Mouse (Mus musculus) embryonic facial prominence, embryonic 13.5 days (tissue): ENCODE measurements around the gene Gramd1c. TPM values are rescaled to one million over a fixed set of nuclear protein-coding genes. Genes with fewer than 3 reads are reported as not detected.

Experiments
- ATAC-seq: fragments of 200-750 bp; cut with Nextera tagmentation; 2 replicates; pipeline ENCODE4 v1.8.0; 2017; ENCODE audit warnings: low read depth; ENCODE audit not compliant: insufficient number of reproducible peaks, insufficient read depth, low FRiP score, low TSS enrichment
- H3K27ac ChIP-seq: fragments of 300-500 bp; sonication (generic); 2 replicates; pipeline ENCODE4 v1.5.1; 2015; ENCODE audit warnings: moderate library complexity, mild to moderate bottlenecking, inconsistent platforms
- H3K27me3 ChIP-seq: fragments of 300-500 bp; sonication (generic); 2 replicates; pipeline ENCODE4 v1.6.1; 2015; ENCODE audit warnings: mild to moderate bottlenecking, inconsistent platforms
- H3K36me3 ChIP-seq: fragments of 300-500 bp; sonication (generic); 2 replicates; pipeline ENCODE4 v1.6.1; 2015; ENCODE audit warnings: mild to moderate bottlenecking, inconsistent platforms
- H3K4me1 ChIP-seq: fragments of 300-500 bp; sonication (generic); 2 replicates; pipeline ENCODE4 v1.6.1; 2015; ENCODE audit warnings: inconsistent platforms
- H3K4me2 ChIP-seq: fragments of 300-500 bp; sonication (generic); 2 replicates; pipeline ENCODE4 v1.6.1; 2015; ENCODE audit warnings: moderate library complexity, mild to moderate bottlenecking, inconsistent platforms
- H3K4me3 ChIP-seq: fragments of 300-500 bp; sonication (generic); 2 replicates; pipeline ENCODE4 v1.5.1; 2015; ENCODE audit warnings: mild to moderate bottlenecking, inconsistent platforms
- H3K9ac ChIP-seq: fragments of 300-500 bp; sonication (generic); 2 replicates; pipeline ENCODE4 v1.6.1; 2015; ENCODE audit warnings: mild to moderate bottlenecking, inconsistent platforms
- H3K9me3 ChIP-seq: fragments of 300-500 bp; sonication (generic); 2 replicates; pipeline ENCODE4 v1.6.1; 2016; ENCODE audit warnings: inconsistent platforms
- WGBS: fragments of 180-500 bp; shearing (Covaris S2); methylation state at CpG from one replicate; pipeline ENCODE4 v1.1.7; 2015; ENCODE audit warnings: mixed read lengths; 5-methylcytosine and 5-hydroxymethylcytosine counted together
- polyA plus RNA-seq: library from polyadenylated mRNA; unstranded; fragments of >200 nt; fragmentation: Nextera tagmentation; extraction: Ambion mirVana; gene quantifications from 2 replicates; pipeline ENCODE4 v1.2.1, GENCODE M21; 2015

The Gramd1c gene
- polyA plus RNA-seq, 1 experiment from 2014 or later = 5.4 TPM

DNA sequence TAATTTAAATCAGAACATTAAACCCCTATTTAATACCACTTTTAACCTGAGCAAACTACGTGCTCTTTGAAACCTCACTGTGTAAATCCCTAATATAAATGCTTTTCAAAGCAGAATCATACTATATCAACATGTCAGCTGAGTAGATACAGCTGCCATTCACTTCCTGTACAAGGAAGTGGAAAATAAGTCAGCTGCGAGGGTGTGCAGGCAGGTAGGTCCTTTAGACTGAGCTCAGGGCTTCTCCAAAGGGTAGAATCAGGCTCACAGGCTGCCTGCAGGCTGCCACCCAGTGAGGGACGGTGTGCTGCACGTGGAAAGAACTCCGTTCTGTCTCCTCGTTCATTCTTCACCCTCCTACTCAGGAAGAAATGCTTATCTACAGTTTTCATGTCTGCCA, 108.2 kb downstream of the Gramd1c start:
- Histone ChIP-seq H3K4me3 (no peak overlapping the region), H3K9me3 (no peaks in the 10 kb centered on the region), H3K9ac (no peak overlapping the region), H3K4me2 (no peak overlapping the region), H3K27ac (no peak overlapping the region), H3K36me3 (no peaks in the 10 kb centered on the region), H3K27me3 (no peaks in the 10 kb centered on the region), H3K4me1 (no peaks in the 10 kb centered on the region)
- no peak for ATAC-seq
- WGBS = 77% methylated on average over 6 of the region's 6 CpGs

DNA sequence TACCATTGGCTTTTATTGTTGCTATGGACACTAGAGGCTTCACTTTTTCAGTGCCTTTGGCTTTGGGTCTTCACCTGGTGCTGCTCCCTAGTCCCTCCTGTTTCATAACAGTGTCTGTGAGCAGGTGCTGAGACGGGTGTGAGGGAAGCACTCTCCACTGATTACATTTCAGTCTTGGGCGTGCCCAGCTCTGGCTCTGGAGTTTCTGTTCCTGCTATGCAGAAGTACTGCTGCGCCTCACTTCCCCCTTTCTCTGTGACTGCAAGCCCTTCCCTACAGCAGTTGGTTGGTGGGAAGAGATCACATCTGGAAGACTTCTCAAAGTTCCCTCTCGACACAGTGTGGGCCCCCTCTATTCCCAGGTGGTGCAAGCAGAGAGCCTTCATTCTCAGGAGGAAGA, 111.6 kb downstream of the Gramd1c start:
- H3K4me2 ChIP-seq = no peak overlapping the region

DNA sequence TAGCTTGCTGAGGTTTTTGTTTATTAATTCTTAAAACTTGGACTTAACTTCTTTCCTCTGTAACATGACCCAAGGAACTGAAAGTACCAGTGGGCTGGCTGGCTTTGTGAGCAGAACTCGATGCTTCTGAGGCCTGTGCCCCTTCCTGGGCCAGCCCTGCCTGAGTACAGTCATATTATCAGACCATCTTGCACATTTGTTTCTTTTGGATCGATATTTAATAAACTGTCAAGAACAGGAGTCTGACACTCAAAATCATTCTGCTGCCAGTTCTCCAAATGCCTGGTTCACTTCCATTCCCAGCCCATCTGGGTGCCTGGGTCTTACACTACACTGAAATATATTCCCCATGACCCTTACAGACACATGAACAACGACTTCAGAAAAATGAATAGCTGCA, 117.3 kb downstream of the Gramd1c start:
- Histone ChIP-seq H3K9ac (no peak overlapping the region), H3K36me3 (no peaks in the 10 kb centered on the region), H3K4me1 (0 out of 2 replicates have a peak, but pooled peaks cover 6% of the 10 kb centered on the region), H3K27ac (no peak overlapping the region), H3K4me3 (no peak overlapping the region), H3K9me3 (no peaks in the 10 kb centered on the region), H3K4me2 (no peak overlapping the region), H3K27me3 (no peaks in the 10 kb centered on the region)
- 60% methylated on average over 3 of the region's 3 CpGs for WGBS
- ATAC-seq = no peak

More for the DNA sequence above, 111.6 kb downstream of the Gramd1c start:
- no peak overlapping the region for H3K4me3 ChIP-seq
- H3K36me3 ChIP-seq = no peaks in the 10 kb centered on the region
- H3K9me3 ChIP-seq = no peaks in the 10 kb centered on the region
- WGBS = 78% methylated on average over 4 of the region's 4 CpGs
- no peaks in the 10 kb centered on the region for H3K27me3 ChIP-seq
- H3K9ac ChIP-seq = no peak overlapping the region
- no peaks in the 10 kb centered on the region for H3K4me1 ChIP-seq
- no peak overlapping the region for H3K27ac ChIP-seq
- ATAC-seq = no peak

DNA sequence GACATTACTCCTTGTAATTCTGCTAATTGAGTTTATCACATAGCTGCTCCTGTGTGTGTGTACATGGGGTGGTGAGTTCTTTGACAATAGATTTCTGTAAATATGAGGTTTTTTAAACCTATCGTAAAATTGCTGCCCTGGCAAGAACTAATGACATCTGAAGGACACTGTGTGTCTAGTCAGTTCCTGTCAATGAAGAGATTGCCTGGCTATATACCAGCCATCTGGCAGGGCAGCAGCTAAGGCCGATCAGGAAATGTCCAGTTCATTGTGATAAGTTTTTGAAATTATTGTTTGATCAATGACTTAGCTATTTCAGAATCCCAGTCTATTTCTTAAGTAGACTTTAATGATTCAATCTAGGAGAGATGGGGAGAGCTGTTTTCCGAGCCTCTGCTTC, 117.8 kb downstream of the Gramd1c start:
- H3K4me1 ChIP-seq = 0 out of 2 replicates have a peak, but pooled peaks cover 6% of the 10 kb centered on the region
- H3K9ac ChIP-seq = no peak overlapping the region
- 88% methylated on average over 3 of the region's 3 CpGs for WGBS
- H3K4me2 ChIP-seq = no peak overlapping the region
- no peaks in the 10 kb centered on the region for H3K9me3 ChIP-seq
- H3K4me3 ChIP-seq = no peak overlapping the region
- H3K36me3 ChIP-seq = no peaks in the 10 kb centered on the region
- H3K27ac ChIP-seq = no peak overlapping the region
- no peaks in the 10 kb centered on the region for H3K27me3 ChIP-seq
- no peak for ATAC-seq

DNA sequence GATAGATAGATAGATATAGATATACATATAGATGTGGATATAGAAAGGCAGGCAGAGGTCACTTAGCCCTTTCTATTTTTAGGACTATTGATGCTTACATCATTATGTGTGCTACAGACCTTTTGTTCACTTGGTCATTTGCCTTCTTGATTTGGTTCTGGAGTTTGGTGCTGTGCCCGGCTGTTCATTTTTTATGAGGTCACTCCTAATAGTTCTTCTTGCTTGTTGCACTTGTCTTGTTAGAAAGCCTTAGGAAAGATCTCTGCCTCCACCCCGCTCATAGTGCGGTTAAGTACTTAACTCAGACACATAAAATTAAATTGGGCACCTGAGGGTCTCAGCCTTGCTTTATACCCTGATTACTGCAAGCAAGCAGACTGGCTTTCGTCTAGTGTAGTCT, 122.3 kb downstream of the Gramd1c start:
- H3K9me3 ChIP-seq = no peaks in the 10 kb centered on the region
- 0 out of 2 replicates have a peak, but pooled peaks cover 6% of the 10 kb centered on the region for H3K4me1 ChIP-seq
- 91% methylated on average over 4 of the region's 4 CpGs for WGBS
- H3K27me3 ChIP-seq = no peaks in the 10 kb centered on the region
- H3K4me3 ChIP-seq = no peak overlapping the region
- no peak overlapping the region for H3K4me2 ChIP-seq
- no peak for ATAC-seq
- H3K27ac ChIP-seq = no peak overlapping the region
- no peak overlapping the region for H3K9ac ChIP-seq
- no peaks in the 10 kb centered on the region for H3K36me3 ChIP-seq

DNA sequence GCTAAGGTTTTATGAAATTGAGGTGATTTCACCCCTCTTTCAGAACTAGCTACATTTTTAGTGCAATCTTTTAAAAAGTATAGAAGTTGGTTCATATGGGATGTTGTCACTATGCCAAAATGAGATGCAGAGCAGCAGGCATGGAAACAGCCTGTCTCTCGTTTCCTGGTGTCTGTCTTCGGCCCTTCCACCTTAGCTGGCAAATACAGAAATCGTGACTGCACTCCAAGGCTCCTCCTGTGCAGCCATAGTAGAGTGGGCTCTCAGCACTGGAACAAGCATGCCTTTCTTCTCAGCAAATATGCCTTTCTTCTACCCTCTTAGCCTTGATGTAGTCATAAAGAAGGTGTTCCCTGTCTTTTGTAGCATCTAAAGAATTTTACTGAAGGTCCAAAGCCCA, 127.3 kb downstream of the Gramd1c start:
- Histone ChIP-seq H3K9ac (no peak overlapping the region), H3K27ac (no peak overlapping the region), H3K4me2 (no peak overlapping the region), H3K9me3 (no peaks in the 10 kb centered on the region), H3K36me3 (no peaks in the 10 kb centered on the region), H3K4me1 (no peaks in the 10 kb centered on the region), H3K27me3 (no peaks in the 10 kb centered on the region), H3K4me3 (no peak overlapping the region)
- no peak for ATAC-seq
- 71% methylated on average over 3 of the region's 3 CpGs for WGBS

DNA sequence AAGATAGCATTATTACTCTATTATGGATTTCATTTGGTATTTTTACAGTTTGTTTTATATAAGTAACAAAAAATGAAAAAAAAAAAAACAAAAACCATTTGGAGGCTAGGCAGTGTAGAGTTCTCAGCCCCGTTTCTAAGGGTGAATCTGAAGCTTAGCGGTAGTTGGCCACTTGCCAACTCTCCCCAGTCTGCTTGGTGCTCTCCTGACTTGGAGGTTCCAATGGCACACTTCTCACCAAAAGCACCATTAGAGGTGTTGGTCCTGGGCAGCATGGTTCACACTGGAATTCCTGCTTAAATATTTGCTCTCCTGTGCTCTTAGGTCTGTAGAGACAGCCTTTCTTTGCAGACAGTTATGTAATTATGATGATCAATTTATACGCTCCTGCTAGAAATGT, 127.8 kb downstream of the Gramd1c start:
- H3K9ac ChIP-seq = no peak overlapping the region

DNA sequence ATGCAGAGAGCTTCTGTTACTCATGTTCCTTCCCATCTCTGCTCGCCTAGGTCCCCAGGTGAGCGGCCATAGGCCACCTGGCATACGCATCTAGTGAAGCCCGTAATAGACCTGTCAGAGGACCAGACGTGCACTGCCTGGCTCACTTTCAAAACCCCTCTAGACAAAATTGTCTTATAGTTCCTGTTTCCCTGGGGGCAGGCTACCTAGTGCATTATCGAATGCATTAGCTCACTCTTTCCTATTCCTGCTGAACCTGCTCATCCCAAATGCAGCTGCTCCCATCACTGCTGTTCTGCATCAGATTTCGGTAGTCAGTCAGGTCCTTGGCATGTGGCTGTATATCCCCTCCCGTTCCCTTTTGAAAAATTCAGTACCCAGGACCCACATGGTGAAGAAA, 128.3 kb downstream of the Gramd1c start:
- no peak overlapping the region for H3K9ac ChIP-seq
- no peak overlapping the region for H3K27ac ChIP-seq
- no peaks in the 10 kb centered on the region for H3K9me3 ChIP-seq
- H3K4me2 ChIP-seq = no peak overlapping the region
- no peaks in the 10 kb centered on the region for H3K27me3 ChIP-seq
- no peaks in the 10 kb centered on the region for H3K36me3 ChIP-seq
- H3K4me1 ChIP-seq = no peaks in the 10 kb centered on the region
- H3K4me3 ChIP-seq = no peak overlapping the region
- 79% methylated on average over 8 of the region's 8 CpGs for WGBS
- ATAC-seq = no peak; the same call in 1 of the 2 replicates

More for the DNA sequence above, 127.8 kb downstream of the Gramd1c start:
- Histone ChIP-seq H3K27me3 (no peaks in the 10 kb centered on the region), H3K9me3 (no peaks in the 10 kb centered on the region), H3K27ac (no peak overlapping the region), H3K4me3 (no peak overlapping the region), H3K4me1 (no peaks in the 10 kb centered on the region), H3K36me3 (no peaks in the 10 kb centered on the region), H3K4me2 (no peak overlapping the region)
- 63% methylated on average over 3 of the region's 3 CpGs for WGBS
- ATAC-seq = no peak

DNA sequence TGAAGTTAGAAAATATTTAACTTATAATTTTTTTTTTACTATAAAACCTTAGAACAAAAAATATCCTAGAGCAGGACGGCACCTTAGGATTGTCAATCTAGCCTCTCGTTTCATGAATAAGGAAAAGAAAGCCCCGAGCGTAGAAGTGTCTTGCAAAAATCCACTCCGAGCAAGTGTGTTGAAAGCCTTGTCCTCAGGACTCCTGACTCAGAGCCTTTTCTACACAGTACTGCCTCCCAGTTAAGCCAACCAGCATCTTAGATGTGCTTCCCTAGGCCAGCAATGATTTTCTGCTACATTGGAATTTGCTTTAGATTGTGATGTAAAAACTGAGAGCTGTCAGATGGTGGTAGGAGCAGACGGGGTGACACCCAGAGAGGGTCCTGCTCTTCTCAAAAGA, 130.1 kb downstream of the Gramd1c start:
- no peak for ATAC-seq
- H3K27ac ChIP-seq = no peak overlapping the region; the same call in 1 of the 2 replicates
- H3K4me3 ChIP-seq = no peak overlapping the region
- H3K36me3 ChIP-seq = no peaks in the 10 kb centered on the region
- H3K9me3 ChIP-seq = no peaks in the 10 kb centered on the region
- H3K27me3 ChIP-seq = no peaks in the 10 kb centered on the region
- H3K4me2 ChIP-seq = no peak overlapping the region
- H3K9ac ChIP-seq = no peak overlapping the region
- 87% methylated on average over 6 of the region's 6 CpGs for WGBS
- H3K4me1 ChIP-seq = no peaks in the 10 kb centered on the region

DNA sequence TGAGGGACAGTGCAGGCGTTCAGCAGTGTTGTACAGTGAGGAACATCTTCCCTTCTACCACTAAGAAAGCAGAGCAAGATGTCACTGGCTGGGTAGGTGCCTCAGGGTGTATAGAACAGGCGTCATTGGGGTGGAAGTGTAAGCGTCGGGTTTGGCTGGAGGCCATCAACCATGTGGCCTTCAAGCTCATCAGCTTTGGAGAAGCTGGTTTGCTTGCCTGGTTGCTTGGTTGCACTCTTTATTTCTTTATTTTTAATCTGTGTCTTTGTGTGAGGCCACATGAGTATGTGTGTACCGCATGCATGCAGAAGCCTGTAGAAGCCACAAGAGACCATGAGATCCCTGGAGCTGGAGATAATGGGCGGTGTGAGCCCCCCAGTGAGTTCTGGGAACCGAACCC, 130.8 kb downstream of the Gramd1c start:
- Histone ChIP-seq H3K27ac (no peak overlapping the region), H3K9me3 (no peaks in the 10 kb centered on the region), H3K4me2 (no peak overlapping the region), H3K9ac (no peak overlapping the region), H3K36me3 (no peaks in the 10 kb centered on the region), H3K4me3 (no peak overlapping the region), H3K27me3 (no peaks in the 10 kb centered on the region), H3K4me1 (no peaks in the 10 kb centered on the region)
- WGBS = 84% methylated on average over 7 of the region's 7 CpGs
- no peak for ATAC-seq

DNA sequence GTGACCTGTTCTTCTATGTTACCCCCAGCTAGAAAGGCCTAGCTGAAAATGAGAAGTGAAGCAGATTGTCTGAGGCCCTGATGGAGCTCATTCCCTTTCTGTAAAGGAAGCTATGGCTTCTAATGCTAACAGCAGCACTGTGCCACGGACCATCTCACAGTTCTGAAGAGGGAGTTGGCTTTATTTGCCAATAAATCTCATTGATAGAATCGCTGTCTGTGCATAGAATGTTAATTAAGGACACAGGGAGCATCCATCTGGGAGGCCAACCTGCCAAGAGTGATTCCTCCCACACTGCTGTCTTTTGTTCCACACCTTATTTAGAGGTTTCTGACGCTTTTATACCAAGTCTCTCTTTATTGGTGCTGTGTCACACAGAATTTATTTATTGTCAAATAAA, 131.6 kb downstream of the Gramd1c start:
- H3K4me1 ChIP-seq = no peaks in the 10 kb centered on the region
- 89% methylated on average over 3 of the region's 3 CpGs for WGBS

DNA sequence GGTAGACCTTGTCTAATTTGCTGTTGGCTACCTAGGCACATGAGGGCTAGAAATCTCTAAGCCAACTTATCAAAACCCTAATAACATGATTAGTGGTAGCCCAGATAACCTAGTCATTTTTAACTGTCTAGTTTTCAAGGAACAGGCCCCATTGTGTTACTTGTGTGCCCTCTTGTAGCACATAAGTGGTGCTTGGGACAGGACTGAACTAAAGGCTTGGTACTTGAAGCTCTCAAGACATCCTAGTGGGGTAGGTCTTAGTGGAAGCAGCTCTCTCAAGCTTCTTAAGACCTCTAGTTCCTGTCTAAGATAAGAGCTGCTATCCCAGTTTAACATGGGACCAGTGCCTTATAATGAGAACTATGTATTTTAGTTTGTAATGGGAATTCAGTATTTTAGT, 132.6 kb downstream of the Gramd1c start:
- no peak for ATAC-seq

More for the DNA sequence above, 131.6 kb downstream of the Gramd1c start:
- H3K36me3 ChIP-seq = no peaks in the 10 kb centered on the region
- H3K27me3 ChIP-seq = no peaks in the 10 kb centered on the region
- H3K27ac ChIP-seq = no peak overlapping the region
- no peaks in the 10 kb centered on the region for H3K9me3 ChIP-seq
- ATAC-seq = no peak
- H3K9ac ChIP-seq = no peak overlapping the region
- no peak overlapping the region for H3K4me2 ChIP-seq
- H3K4me3 ChIP-seq = no peak overlapping the region

More for the DNA sequence above, 132.6 kb downstream of the Gramd1c start:
- H3K4me2 ChIP-seq = no peak overlapping the region
- no peaks in the 10 kb centered on the region for H3K9me3 ChIP-seq
- no peaks in the 10 kb centered on the region for H3K36me3 ChIP-seq
- no peaks in the 10 kb centered on the region for H3K4me1 ChIP-seq
- H3K27ac ChIP-seq = no peak overlapping the region
- no peak overlapping the region for H3K9ac ChIP-seq
- H3K27me3 ChIP-seq = no peaks in the 10 kb centered on the region
- no peak overlapping the region for H3K4me3 ChIP-seq
